Mouse (Mus musculus) left cerebral cortex, postnatal 36 days (tissue): ENCODE data around the gene Sf1. TPM values are rescaled to one million over a fixed set of nuclear protein-coding genes. Genes with fewer than 3 reads are reported as not detected.
A peak's percentile ranks its signal among the peaks of the same experiment; 100 is the strongest.

Source experiments
- DNase-seq, 2 experiments: peaks; one replicate each; pipeline ENCODE4 v3.0.0; 2021 to 2022; ENCODE audit warnings: low spot score in 2 of 2, mixed read lengths in 1 of 2
- intact Hi-C: fragments of 180-260 bp; cut with DNase I; formaldehyde crosslinking; loops from one replicate; pipeline ENCODE4 v1.15.1; 2025
- total RNA-seq, 2 experiments: library from RNA; stranded (reverse); gene quantifications; 2 replicates each; pipeline ENCODE4 v1.2.3; 2021

The Sf1 gene
- total RNA-seq, 2 experiments from 2014 or later: 158 to 227 TPM

GRCm38 (mm10) chr19:6339890-6340504 is 23.5 kb upstream of the Sf1 start:
- intact Hi-C loops: loop anchor here (5.0 kb wide), 1 partner anchor 273 kb away; the partner anchor contains the start of gene Tm7sf2
- no peak for DNase-seq

GRCm38 (mm10) chr19:6340524-6341452 is 22.7 kb upstream of the Sf1 start, which contains the start of gene Map4k2:
Gene Map4k2 (plus strand): TSS chr19:6341135.
- peak; percentile 74 to 85 for DNase-seq
- intact Hi-C loops: no loop called here

GRCm38 (mm10) chr19:6341453-6342077 is 21.9 kb upstream of the Sf1 start:
- DNase-seq: no peak
- intact Hi-C loops: no loop called here

GRCm38 (mm10) chr19:6342276-6342933 is 21.1 kb upstream of the Sf1 start:
- intact Hi-C loops: no loop called here
- no peak for DNase-seq

- intact Hi-C loops: no loop called here
- DNase-seq: no peak
Measured at GRCm38 (mm10) chr19:6343066-6343925, 20.2 kb upstream of the Sf1 start.

- intact Hi-C loops: no loop called here
- DNase-seq: no peak
Measured at GRCm38 (mm10) chr19:6343996-6344395, 19.5 kb upstream of the Sf1 start.

GRCm38 (mm10) chr19:6346023-6346422 is 17.5 kb upstream of the Sf1 start:
- intact Hi-C loops: no loop called here
- no peak for DNase-seq

- DNase-seq: no peak
Measured at GRCm38 (mm10) chr19:6346661-6347060, 16.8 kb upstream of the Sf1 start.

GRCm38 (mm10) chr19:6347615-6348014 is 15.9 kb upstream of the Sf1 start:
- no peak for DNase-seq
- intact Hi-C loops: no loop called here

More at GRCm38 (mm10) chr19:6346661-6347060, 16.8 kb upstream of the Sf1 start:
- intact Hi-C loops: no loop called here

GRCm38 (mm10) chr19:6348717-6349116 is 14.8 kb upstream of the Sf1 start:
- intact Hi-C loops: no loop called here
- no peak for DNase-seq

- intact Hi-C loops: no loop called here
- no peak for DNase-seq
Measured at GRCm38 (mm10) chr19:6349215-6349983, 14.1 kb upstream of the Sf1 start.

GRCm38 (mm10) chr19:6351431-6352106 is 11.9 kb upstream of the Sf1 start:
- intact Hi-C loops: no loop called here
- no peak for DNase-seq

GRCm38 (mm10) chr19:6352107-6352505 is 11.4 kb upstream of the Sf1 start:
- intact Hi-C loops: no loop called here
- DNase-seq: no peak

- intact Hi-C loops: no loop called here
- no peak for DNase-seq
Measured at GRCm38 (mm10) chr19:6354030-6354429, 9.5 kb upstream of the Sf1 start.

GRCm38 (mm10) chr19:6361291-6361690 is 2.2 kb upstream of the Sf1 start:
- intact Hi-C loops: no loop called here

GRCm38 (mm10) chr19:6363091-6363410 is 439 bp upstream of the Sf1 start:
- DNase-seq: no peak
- intact Hi-C loops: no loop called here

More at GRCm38 (mm10) chr19:6361291-6361690, 2.2 kb upstream of the Sf1 start:
- DNase-seq: no peak

GRCm38 (mm10) chr19:6364317-6364725 is 831 bp downstream of the Sf1 start:
- intact Hi-C loops: no loop called here
- DNase-seq: peak; percentile 91

- intact Hi-C loops: loop anchor here (5.0 kb wide), 1 partner anchor 52 kb away; the partner anchor contains the start of gene Nrxn2
Measured at GRCm38 (mm10) chr19:6364842-6365241, 1.4 kb downstream of the Sf1 start.

More at GRCm38 (mm10) chr19:6364842-6365241, 1.4 kb downstream of the Sf1 start:
- DNase-seq: no peak
